Mouse (Mus musculus): ENCODE data around the gene Cypt12.

Gene Cypt12

GRCm38 (mm10) chr3:17948299-17948698 lies at the start of gene Cypt12:
Gene Cypt12, plus strand, starts transcription at chr3:17948410.
- no peak for DNase-seq

- no peak for DNase-seq
These were observed 34.4 kb upstream of the Cypt12 start for GRCm38 (mm10) chr3:17913796-17914195.

- no peak for DNase-seq
These were observed 8.0 kb upstream of the Cypt12 start for GRCm38 (mm10) chr3:17940206-17940605.
